Mouse (Mus musculus): ENCODE measurements around the gene Evi2b.

Evi2b gene

DNA sequence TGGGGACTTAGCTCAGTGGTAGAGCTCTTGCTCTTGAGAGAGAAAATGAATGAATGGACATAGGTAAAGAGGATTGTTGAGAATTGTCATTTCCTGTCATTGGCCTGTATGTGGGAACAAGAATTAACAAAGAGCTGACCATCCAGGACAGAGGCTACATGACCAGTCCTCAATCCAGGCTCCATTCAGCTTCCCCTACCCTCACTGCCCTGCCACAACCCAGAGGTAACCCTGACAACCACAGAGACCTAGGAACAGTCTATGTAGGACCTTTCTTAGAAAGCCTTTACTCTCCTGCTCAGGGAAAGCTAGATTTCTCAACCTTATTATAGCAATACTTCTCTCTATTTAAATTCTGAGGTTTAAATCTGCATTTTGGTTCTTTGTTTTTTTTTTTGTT is 2.8 kb downstream of the Evi2b start:
- no peak for DNase-seq

DNA sequence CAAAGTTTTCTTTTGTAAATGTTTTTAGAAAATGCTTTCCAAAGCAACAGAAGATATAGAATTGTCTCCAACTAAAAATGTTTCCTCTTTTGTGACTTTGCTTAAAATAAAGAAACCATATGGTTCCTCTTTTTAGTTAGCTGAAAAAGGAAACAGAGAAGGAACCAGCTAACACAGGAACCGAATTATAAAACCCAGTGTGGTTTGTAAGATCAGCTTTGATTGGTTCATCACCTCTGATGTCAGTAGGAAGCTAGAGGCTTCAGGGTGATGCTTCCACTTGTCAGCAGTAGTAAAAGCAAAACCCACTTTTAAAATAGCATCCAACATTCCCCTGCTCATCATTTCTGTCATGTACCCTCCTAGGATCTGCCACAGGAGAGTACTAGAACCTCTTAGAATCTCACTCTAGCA is 3.7 kb downstream of the Evi2b start:
- DNase-seq, result no peak

DNA sequence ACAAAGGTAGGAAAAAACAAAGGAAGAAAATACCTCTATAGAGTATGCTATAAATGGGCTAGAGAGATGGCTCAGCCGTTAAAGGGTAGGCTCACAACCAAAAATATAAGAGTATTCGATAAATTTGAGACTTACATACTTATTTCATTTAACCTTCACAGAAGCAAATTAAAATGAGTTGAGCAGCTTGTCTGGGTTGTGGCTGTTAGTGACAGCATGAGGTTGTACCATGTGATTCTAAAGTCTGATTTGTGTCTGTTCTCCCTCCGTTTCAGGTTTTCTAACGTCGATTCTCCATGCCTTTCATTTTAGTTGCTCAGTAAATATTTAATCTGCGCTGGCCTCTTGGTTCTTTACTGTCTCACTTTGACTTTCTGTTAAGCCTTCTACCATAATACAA is 4.3 kb downstream of the Evi2b start:
- DNase-seq, result no peak

DNA sequence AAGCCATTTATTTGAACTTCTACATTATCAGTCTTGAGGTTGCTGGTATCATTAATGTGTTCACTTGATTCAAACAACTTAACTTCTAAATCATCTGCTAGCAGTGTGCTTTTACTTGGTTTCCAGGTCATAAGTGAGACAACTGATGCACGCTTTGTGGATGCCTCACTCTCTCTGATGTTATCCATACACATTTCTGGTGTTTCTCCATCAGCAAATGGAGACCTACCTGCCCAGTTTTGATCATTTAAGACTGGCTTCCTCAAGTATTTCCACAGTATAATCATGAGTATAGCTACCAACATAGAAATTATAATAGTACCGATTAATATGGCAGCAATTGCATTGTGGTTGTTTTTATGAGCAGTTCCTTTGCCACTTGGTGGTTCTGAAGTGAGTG is 7.8 kb downstream of the Evi2b start:
- DNase-seq, result no peak

DNA sequence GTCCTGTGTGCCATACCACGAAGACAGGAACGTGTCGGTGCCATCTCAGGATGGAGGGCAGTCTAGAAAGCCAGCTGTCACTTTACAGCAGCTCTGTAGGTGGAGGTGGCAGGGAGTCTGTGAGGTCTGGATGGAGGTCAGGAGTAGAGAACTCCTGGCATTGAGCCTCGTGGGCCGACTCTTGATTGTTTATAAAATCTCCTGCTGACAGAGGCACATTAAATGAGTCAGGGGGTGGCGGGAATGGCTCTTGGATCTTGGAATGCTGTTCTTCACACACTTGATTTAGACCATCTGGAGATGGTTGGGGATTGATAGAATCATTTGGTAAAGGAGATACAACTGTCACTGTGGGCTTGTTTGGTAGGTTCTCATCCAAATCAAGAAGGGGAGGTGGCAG is 8.2 kb downstream of the Evi2b start:
- no peak for DNase-seq

DNA sequence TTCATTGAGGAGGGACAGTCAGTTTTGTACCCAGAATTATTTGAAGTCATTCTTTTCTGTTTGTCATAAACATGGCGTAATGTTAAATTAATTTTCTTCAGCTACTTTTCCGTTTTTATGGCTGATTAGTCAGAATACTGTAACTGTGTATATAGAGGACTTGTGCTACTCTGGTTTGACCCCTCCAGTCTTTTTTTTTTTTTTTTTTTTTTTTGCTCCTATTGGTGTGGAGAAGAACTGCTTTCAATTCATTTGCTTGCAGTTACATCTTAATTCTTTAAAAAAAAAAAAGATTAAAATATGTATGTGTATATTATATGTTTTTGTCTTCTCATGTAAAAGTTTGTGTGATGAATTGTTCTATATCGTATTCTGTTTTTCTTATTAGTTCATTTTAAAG is 11.6 kb downstream of the Evi2b start:
- no peak for DNase-seq

DNA sequence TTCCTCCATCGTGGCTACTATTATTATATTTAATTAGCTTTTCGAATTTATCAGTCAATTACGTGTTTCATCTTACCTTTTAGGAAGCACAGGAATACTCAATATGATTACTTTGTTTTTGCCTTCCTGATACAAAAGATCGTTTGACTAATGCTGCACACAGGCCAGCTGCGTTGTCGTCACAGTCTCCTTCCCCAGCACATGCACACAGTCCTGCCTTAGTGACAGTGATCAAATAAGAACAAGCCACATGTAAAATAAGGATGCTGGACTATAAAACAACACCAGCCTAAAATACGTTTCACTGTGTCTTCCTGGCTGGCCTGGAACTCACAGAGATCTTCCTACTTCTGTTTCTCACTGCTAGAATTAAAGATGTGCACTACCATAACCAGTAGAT is 19.1 kb downstream of the Evi2b start:
- no peak for DNase-seq

DNA sequence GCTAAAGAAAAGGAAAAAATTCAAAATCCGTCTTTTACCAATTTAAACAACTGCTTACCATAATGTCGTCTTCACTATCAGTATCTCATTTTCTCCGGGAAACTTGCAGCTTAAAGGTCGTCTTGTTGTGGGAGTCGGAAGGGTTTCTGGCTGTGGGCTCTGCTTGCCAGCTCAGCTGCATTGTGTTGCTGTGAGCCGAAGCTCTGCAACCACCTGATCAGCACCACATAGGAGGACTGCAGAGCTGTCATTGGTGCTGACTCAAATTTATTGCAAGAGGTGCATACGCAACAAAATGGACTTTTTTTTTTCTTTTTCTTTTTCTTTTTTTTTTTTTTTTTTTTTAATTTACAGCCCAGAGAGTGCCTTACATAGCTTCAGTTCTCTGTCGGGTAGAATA is 19.7 kb downstream of the Evi2b start, which contains the start of gene Omg:
TSS of gene Omg (minus strand) at position 240 of the 400 bp plus-strand sequence.
- DNase-seq, result peak; percentile 48

DNA sequence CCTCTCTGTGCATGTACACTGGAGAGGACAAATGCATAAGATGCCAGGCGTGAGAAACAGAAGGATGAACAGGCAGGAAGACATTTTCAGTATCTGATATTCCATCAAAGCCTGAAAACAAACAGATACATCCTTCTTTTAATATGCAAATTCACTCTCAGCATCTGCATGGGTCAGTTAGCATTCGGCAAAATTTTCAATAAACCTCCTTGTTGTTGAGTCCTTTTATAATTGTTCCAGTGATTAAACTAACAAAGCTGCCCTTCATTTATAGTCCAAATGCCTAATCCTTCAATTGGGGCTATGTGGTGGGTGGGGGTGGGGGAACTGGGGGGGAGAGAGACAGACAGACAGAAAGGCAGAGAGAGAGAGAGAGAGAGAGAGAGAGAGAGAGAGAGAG is 20.6 kb downstream of the Evi2b start:
- peak; percentile 84 for DNase-seq

DNA sequence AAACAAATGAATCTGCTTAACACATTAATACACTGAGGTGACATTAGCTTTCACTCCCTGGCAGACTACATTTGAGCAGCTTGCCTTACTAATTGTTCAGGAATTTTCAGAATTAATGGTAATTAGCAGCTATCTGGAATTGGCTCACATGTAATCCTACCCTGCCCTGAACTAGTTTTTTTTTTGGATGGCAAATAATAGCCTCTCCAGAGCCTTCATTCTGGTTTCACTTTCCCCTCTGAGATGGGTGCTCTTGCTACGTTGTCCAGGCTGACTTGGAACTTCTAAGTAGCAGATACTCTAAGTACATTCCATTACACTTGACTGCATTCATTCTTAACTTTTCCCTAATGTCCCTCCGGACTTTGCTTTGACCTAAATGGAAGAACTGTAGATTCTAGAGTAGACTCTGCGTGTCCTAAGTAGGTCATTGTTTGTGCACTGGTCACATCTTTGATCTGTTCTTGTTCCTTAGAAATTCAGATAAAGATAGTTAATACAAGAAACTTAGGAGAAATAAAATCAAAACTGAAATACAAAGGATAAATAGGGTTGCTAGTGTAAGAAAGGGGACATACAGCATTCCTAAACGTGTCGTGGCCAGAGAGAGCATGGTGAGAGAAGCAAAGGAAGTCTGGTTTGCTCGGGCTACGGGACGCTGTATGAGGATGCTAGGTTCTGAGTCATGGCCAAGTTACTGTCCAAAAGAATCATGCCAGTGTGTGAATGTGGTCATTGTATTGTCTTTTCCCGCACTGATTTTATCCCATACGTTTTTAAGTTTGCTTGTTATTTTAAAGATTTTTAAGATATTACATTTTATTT is 28.4 kb downstream of the Evi2b start:
- peak; percentile 89 for DNase-seq

DNA sequence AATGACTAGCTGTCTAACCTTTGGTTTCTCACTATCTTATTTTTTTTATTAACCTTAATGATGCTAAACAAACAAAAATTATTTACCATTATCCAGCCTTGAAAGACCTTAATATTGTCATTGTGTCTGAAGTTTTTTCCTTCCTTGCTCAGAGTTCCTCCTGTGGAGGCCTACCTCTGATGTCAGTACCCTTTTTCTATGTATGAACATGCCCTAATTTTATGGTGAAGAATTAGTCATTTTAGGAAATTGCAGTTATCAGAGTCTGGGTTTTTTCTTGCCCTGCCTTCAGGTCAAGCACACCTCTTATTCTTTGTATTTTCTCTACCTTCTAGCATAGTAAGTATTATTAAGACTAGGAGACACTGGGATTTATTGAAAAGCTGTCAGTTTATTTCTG is 38.8 kb downstream of the Evi2b start:
- DNase-seq, result no peak

DNA sequence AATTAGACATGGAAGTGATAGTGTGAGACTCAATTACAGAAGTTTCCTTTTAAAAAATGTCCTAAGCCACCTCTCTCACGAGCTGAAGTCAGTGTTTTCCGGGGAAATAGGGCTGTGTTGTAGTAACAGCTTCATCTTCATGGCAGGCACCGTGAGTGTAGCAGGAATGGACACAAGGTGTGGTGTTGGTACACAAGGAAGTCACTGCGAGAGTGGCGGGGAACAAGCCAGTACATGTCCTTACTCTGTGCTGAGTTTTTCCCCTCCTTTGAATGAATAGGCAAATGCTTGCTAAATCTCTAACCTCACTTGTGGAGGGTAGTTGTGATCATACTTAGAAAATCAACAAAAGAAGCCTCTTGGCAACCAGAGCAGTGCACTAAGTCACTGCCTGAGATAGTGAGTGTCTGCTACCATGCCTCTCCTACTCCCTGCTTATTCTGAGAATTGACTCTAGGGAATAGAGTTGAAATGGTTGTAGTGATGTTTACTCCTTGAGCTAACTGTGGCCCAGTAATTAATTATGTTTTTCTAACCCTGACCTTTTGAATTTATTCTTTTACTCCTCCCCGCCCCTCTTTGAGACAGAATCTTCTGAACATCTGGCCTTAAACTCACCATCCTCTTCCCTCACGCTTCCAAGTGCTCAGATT is 39.6 kb downstream of the Evi2b start:
- no peak for DNase-seq

DNA sequence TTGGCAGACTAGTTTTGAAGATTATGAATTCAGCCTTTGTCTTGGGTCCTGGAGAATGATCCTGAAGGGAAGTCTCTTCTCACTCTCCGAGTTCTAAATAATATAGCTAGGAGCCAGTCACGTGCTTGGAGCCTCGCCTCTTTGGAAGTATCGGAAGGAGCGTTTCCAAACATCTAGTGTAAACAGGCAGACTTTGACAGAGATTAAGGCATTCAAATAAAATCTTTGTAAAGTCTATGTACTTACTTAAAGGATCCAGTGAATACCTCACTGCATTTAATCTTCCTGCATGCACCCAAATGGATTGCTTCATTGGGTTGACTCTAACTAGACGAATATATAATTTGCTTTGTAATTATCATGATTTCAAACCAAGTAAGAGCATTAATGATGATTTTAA is 40.2 kb downstream of the Evi2b start:
- DNase-seq, result no peak

DNA sequence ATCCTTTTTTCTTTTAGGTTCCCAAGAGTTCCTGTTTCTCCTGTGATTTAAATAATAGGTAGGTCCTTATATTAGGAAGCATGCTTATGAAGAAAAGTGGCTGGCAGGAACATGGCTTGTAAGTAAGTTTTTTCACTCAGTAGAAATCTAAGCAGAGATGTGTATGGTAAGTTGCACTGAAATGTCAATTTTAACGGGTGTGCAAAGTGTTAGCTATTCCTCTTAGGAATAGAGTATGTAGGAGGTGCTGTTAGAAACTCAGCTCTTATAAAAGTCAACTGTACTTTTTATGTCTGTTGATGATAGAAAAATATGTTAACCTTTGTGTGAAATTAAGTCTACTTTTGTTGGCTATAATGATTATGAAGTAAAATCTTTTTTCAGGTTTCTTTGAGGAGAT is 55.5 kb downstream of the Evi2b start:
- no peak for DNase-seq
